Mouse (Mus musculus) CH12.LX (cell line): ENCODE measurements at regions not wholly inside any gene's neighbourhood (a gene's known extent, or its start where the extent isn't known, plus 50 kb on each side); places are given as distances from the start of the nearest gene placed in this dataset.

Experiments
- CTCF ChIP-seq, 2 experiments: IDR thresholded peaks in 1 of 2; conservative IDR thresholded peaks in 1 of 2; 2 replicates each; pipeline ENCODE4 v1.5.1; 2011 to 2012; ENCODE audit warnings: low read depth in 2 of 2, low read length in 2 of 2, improper control_type of control experiment in 1 of 2, inconsistent platforms in 1 of 2, mild to moderate bottlenecking in 1 of 2, moderate library complexity in 1 of 2
- EP300 ChIP-seq: IDR thresholded peaks from 2 replicates; pipeline ENCODE4 v1.6.1; 2011; ENCODE audit warnings: low read length, improper control_type of control experiment
- HCFC1 ChIP-seq: IDR thresholded peaks from 2 replicates; pipeline ENCODE4 v1.6.1; 2012; ENCODE audit warnings: low read depth, mild to moderate bottlenecking, inconsistent platforms, low read length, improper control_type of control experiment
- MAFK ChIP-seq: IDR thresholded peaks from 2 replicates; pipeline ENCODE4 v1.6.1; 2011; ENCODE audit warnings: low read length, improper control_type of control experiment; ENCODE audit not compliant: insufficient replicate concordance
- NELFE ChIP-seq: IDR thresholded peaks from 2 replicates; pipeline ENCODE4 v1.6.1; 2011; ENCODE audit warnings: low read depth, low read length, improper control_type of control experiment
- TBP ChIP-seq: conservative IDR thresholded peaks from 2 replicates; pipeline ENCODE4 v1.6.1; 2011; ENCODE audit warnings: low read depth, low read length, improper control_type of control experiment
- USF2 ChIP-seq: conservative IDR thresholded peaks from 2 replicates; pipeline ENCODE4 v1.6.1; 2011; ENCODE audit warnings: low read depth, low read length, improper control_type of control experiment
- ZKSCAN1 ChIP-seq: IDR thresholded peaks from 2 replicates; pipeline ENCODE4 v1.6.1; 2012; ENCODE audit warnings: low read depth, inconsistent platforms, low read length, improper control_type of control experiment, borderline replicate concordance

GRCm38 (mm10) chr6:47391014-47391802 lies 62.0 kb upstream of the Cul1 start:
- TF ChIP-seq USF2 (no peak), ZKSCAN1 (no peak), TBP (no peak), CTCF (conservative IDR thresholded peaks at IDR 0.05 in 1 of 2, IDR thresholded peaks at IDR 0.05 in 1 of 2; ENCODE audit: low read depth in 2 of 2, low read length in 2 of 2) (no peak), HCFC1 (no peak), MAFK (no peak), NELFE (no peak), EP300 (no peak)
